Mouse (Mus musculus) gastrocnemius, postnatal 25 days (tissue): ENCODE measurements around the gene Otop2. TPM values are rescaled to one million over a fixed set of nuclear protein-coding genes. Genes with fewer than 3 reads are reported as not detected.

Source experiments
- total RNA-seq, 2 experiments: library from RNA; stranded (reverse); gene quantifications; 1 replicate in 1 of 2; 2 replicates in 1 of 2; pipeline ENCODE4 v1.2.3; 2021

Gene Otop2
- total RNA-seq, 2 experiments from 2014 or later = not detected

Other genes starting within 250 kb of the Otop2 start
- gene Cd300e, start 245.0 kb upstream of the Otop2 start, total RNA-seq = not detected
- under 1 TPM in 1 of 2 experiments, not detected in 1; 0.19 TPM for gene Rab37, start 215.7 kb upstream of the Otop2 start, total RNA-seq
- not detected for gene Cd300lf, start 173.2 kb upstream of the Otop2 start, total RNA-seq
- 1 to 10 TPM; 2.3 to 3.9 TPM for gene Slc9a3r1, start 143.8 kb upstream of the Otop2 start, total RNA-seq
- 1 to 10 TPM; 4.1 to 5.8 TPM for gene Tmem104, start 119.7 kb upstream of the Otop2 start, total RNA-seq
- gene Nat9, start 119.3 kb upstream of the Otop2 start, total RNA-seq = 10 to 100 TPM; 10.7 to 13.2 TPM
- gene Grin2c, start 39.9 kb upstream of the Otop2 start, total RNA-seq = under 1 TPM in 1 of 2 experiments, not detected in 1; 0.05 TPM
- gene Fdxr, start 30.1 kb upstream of the Otop2 start, total RNA-seq = 1 to 10 TPM; 3.6 to 3.8 TPM
- 1 to 10 TPM; 2.9 to 3.6 TPM for gene Fads6, start 9.5 kb upstream of the Otop2 start, total RNA-seq
- gene Ush1g, start 14.9 kb downstream of the Otop2 start, total RNA-seq = under 1 TPM; 0.56 to 0.97 TPM
- not detected for gene Otop3, start 27.6 kb downstream of the Otop2 start, total RNA-seq
- 1 to 10 TPM; 1.4 to 2.8 TPM for gene Hid1, start 60.6 kb downstream of the Otop2 start, total RNA-seq
- 1 to 10 TPM; 3.1 to 4.0 TPM for gene Cdr2l, start 74.8 kb downstream of the Otop2 start, total RNA-seq
- 10 to 100 TPM; 86.6 to 96.1 TPM for gene Mrpl58, start 96.6 kb downstream of the Otop2 start, total RNA-seq
- 100 to 1,000 TPM; 909 to 922 TPM for gene Atp5h, start 112.8 kb downstream of the Otop2 start, total RNA-seq
- gene Kctd2, start 113.0 kb downstream of the Otop2 start, total RNA-seq = 10 to 100 TPM; 13.4 to 14.4 TPM
- gene Trim80, start 133.4 kb downstream of the Otop2 start, total RNA-seq = not detected
- not detected for gene Slc16a5, start 155.3 kb downstream of the Otop2 start, total RNA-seq
- 1 to 10 TPM in 1 of 2 experiments, under 1 TPM in 1; 0.94 to 1.0 TPM for gene Armc7, start 168.5 kb downstream of the Otop2 start, total RNA-seq
- 10 to 100 TPM in 1 of 2 experiments, 1 to 10 TPM in 1; 8.7 to 11.2 TPM for gene Nt5c, start 184.7 kb downstream of the Otop2 start, total RNA-seq
- gene Jpt1, start 207.2 kb downstream of the Otop2 start, total RNA-seq = 10 to 100 TPM; 36.9 to 41.2 TPM
- 100 to 1,000 TPM; 119 to 122 TPM for gene Sumo2, start 229.1 kb downstream of the Otop2 start, total RNA-seq